Mouse (Mus musculus) CD4-positive, CD25-positive, alpha-beta regulatory T cell, adult 4 months (primary cell): ENCODE data around the gene Atp6v1a. TPM values are rescaled to one million over a fixed set of nuclear protein-coding genes. Genes with fewer than 3 reads are reported as not detected.

Experiments used
- ATAC-seq: one replicate; pipeline ENCODE4 v1.8.0; 2017
- polyA plus RNA-seq, 2 experiments: library from polyadenylated mRNA; unstranded; fragments of 100-300 nt; shearing (Covaris generic); gene quantifications; one replicate each; pipeline ENCODE4 v1.2.1; 2017

Atp6v1a gene
- polyA plus RNA-seq, 2 experiments from 2014 or later: 33.4 to 41.1 TPM

GRCm38 (mm10) chr16:44060604-44061286, 78.8 kb downstream of the Atp6v1a start:
- ATAC-seq: no peak

GRCm38 (mm10) chr16:44058745-44059144, 80.8 kb downstream of the Atp6v1a start:
- ATAC-seq: peak; percentile 62

GRCm38 (mm10) chr16:44055766-44056165, 83.7 kb downstream of the Atp6v1a start:
- ATAC-seq: no peak

GRCm38 (mm10) chr16:44053265-44053664, 86.2 kb downstream of the Atp6v1a start:
- ATAC-seq: no peak

GRCm38 (mm10) chr16:44052390-44052789, 87.1 kb downstream of the Atp6v1a start:
- no peak for ATAC-seq

GRCm38 (mm10) chr16:44050139-44050538, 89.4 kb downstream of the Atp6v1a start:
- no peak for ATAC-seq

GRCm38 (mm10) chr16:44039112-44039511, 100.4 kb downstream of the Atp6v1a start:
- ATAC-seq: no peak

Other genes starting within 250 kb of the Atp6v1a start
- 10 to 100 TPM; 15.6 to 17.1 TPM for gene Ccdc191, start 249.9 kb downstream of the Atp6v1a start, polyA plus RNA-seq
- gene Qtrt2, start 212.9 kb downstream of the Atp6v1a start, polyA plus RNA-seq: 10 to 100 TPM; 22.3 to 23.5 TPM
- gene Zdhhc23, start 159.9 kb downstream of the Atp6v1a start, polyA plus RNA-seq: 1 to 10 TPM; 2.5 to 3.3 TPM
- gene Gramd1c, start 76.4 kb downstream of the Atp6v1a start, polyA plus RNA-seq: 1 to 10 TPM; 4.7 to 6.0 TPM
- gene Naa50, start 125 bp upstream of the Atp6v1a start, polyA plus RNA-seq: 10 to 100 TPM; 22.0 to 22.1 TPM
- gene Usf3, start 33.5 kb upstream of the Atp6v1a start, polyA plus RNA-seq: 1 to 10 TPM; 3.9 to 5.2 TPM
- gene Sidt1, start 193.5 kb upstream of the Atp6v1a start, polyA plus RNA-seq: 10 to 100 TPM; 34.7 to 38.8 TPM
- gene Spice1, start 207.4 kb upstream of the Atp6v1a start, polyA plus RNA-seq: 10 to 100 TPM; 31.2 to 37.0 TPM